Mouse (Mus musculus) myocyte (in vitro differentiated cells): Measurements from ENCODE around the gene Tmem247. TPM values are rescaled to one million over a fixed set of nuclear protein-coding genes. Genes with fewer than 3 reads are reported as not detected.

Experiments used
- H3K27me3 ChIP-seq: one replicate; pipeline ENCODE4 v1.6.1; 2011; ENCODE audit not compliant: control insufficient read depth, insufficient read depth, insufficient read length
- H3K36me3 ChIP-seq: one replicate; pipeline ENCODE4 v1.6.1; 2011; ENCODE audit not compliant: control insufficient read depth, insufficient read depth
- H3K4me2 ChIP-seq: one replicate; pipeline ENCODE4 v1.6.1; 2011; ENCODE audit warnings: low read depth, control low read depth
- H3K4me3 ChIP-seq: one replicate; pipeline ENCODE4 v1.5.1; 2011; ENCODE audit warnings: mild to moderate bottlenecking, control low read depth, moderate library complexity
- H3K79me2 ChIP-seq: one replicate; pipeline ENCODE4 v1.6.1; 2011; ENCODE audit not compliant: control insufficient read depth, insufficient read depth
- H3ac ChIP-seq: one replicate; pipeline ENCODE4 v1.6.1; 2011; ENCODE audit not compliant: control insufficient read depth, insufficient read length
- CEBPB ChIP-seq: IDR thresholded peaks from 2 replicates; pipeline ENCODE4 v1.6.1; 2011; ENCODE audit warnings: mild to moderate bottlenecking, moderate library complexity; ENCODE audit not compliant: poor library complexity, insufficient read depth, severe bottlenecking
- E2F4 ChIP-seq: IDR thresholded peaks from one replicate; pipeline ENCODE4 v1.6.1; 2011; ENCODE audit warnings: mild to moderate bottlenecking, control low read depth, moderate library complexity; ENCODE audit not compliant: insufficient read depth
- MAX ChIP-seq: IDR thresholded peaks from one replicate; pipeline ENCODE4 v1.6.1; 2011; ENCODE audit warnings: low read depth, mild to moderate bottlenecking, control low read depth
- MYOD1 ChIP-seq, 3 experiments: IDR thresholded peaks; one replicate each; pipeline ENCODE4 v1.6.1; 2011; ENCODE audit warnings: control low read depth in 2 of 3, low read depth in 2 of 3, mild to moderate bottlenecking in 2 of 3, moderate library complexity in 1 of 3; ENCODE audit not compliant: insufficient read length in 2 of 3, control insufficient read depth in 1 of 3
- MYOG ChIP-seq, 3 experiments: IDR thresholded peaks; one replicate each; pipeline ENCODE4 v1.6.1; 2011; ENCODE audit warnings: control low read depth in 2 of 3, low read depth in 2 of 3, mild to moderate bottlenecking in 2 of 3; ENCODE audit not compliant: insufficient read length in 2 of 3, control insufficient read depth in 1 of 3, insufficient read depth in 1 of 3
- POLR2A ChIP-seq: IDR thresholded peaks from one replicate; pipeline ENCODE4 v1.6.1; 2011; ENCODE audit warnings: low read depth, mild to moderate bottlenecking, control low read depth, moderate library complexity; ENCODE audit not compliant: insufficient read length
- POLR2AphosphoS2 ChIP-seq: IDR thresholded peaks from one replicate; pipeline ENCODE4 v1.6.1; 2011; ENCODE audit warnings: low read depth, control low read depth; ENCODE audit not compliant: insufficient read length
- REST ChIP-seq: IDR thresholded peaks from one replicate; pipeline ENCODE4 v1.6.1; 2011; ENCODE audit warnings: mild to moderate bottlenecking, control low read depth, moderate library complexity; ENCODE audit not compliant: insufficient read depth, insufficient read length
- SRF ChIP-seq: IDR thresholded peaks from one replicate; pipeline ENCODE4 v1.6.1; 2011; ENCODE audit warnings: low read depth; ENCODE audit not compliant: control insufficient read depth, insufficient read length
- TCF12 ChIP-seq: IDR thresholded peaks from one replicate; pipeline ENCODE4 v1.6.1; 2011; ENCODE audit warnings: mild to moderate bottlenecking, control low read depth; ENCODE audit not compliant: poor library complexity, insufficient read depth, severe bottlenecking
- TCF3 ChIP-seq: IDR thresholded peaks from one replicate; pipeline ENCODE4 v1.6.1; 2011; ENCODE audit warnings: low read depth, control low read depth; ENCODE audit not compliant: insufficient read length
- USF1 ChIP-seq: IDR thresholded peaks from one replicate; pipeline ENCODE4 v1.6.1; 2011; ENCODE audit warnings: low read depth, mild to moderate bottlenecking, control low read depth, moderate library complexity
- polyA plus RNA-seq: library from polyadenylated mRNA; unstranded; fragments of >200 nt; fragmentation: generic; extraction: Trizol; gene quantifications from one replicate; pipeline ENCODE4 v1.2.1, GENCODE M21; 2012; ENCODE audit warnings: missing spikeins

The Tmem247 gene
- polyA plus RNA-seq, 1 experiment, result not detected

GRCm38 (mm10) chr17:86913003-86913607 lies 4.0 kb upstream of the Tmem247 start:
- Histone ChIP-seq H3ac (no peak overlapping the region), H3K27me3 (peaks cover 8% of the 10 kb centered on the region), H3K79me2 (no peaks in the 10 kb centered on the region), H3K4me2 (no peak overlapping the region), H3K4me3 (no peak overlapping the region), H3K36me3 (no peaks in the 10 kb centered on the region)
- TF ChIP-seq REST, result no peak
- TF ChIP-seq TCF3, result no peak
- TF ChIP-seq SRF, result no peak
- no peak for TF ChIP-seq CEBPB
- TF ChIP-seq MYOG (IDR thresholded peaks at IDR 0.05; ENCODE audit: control insufficient read depth in 1 of 3, insufficient read depth in 1 of 3, insufficient read length in 2 of 3, low read depth in 2 of 3), result no peak
- no peak for TF ChIP-seq MAX
- no peak for TF ChIP-seq POLR2A
- no peak for TF ChIP-seq USF1
- TF ChIP-seq MYOD1 (IDR thresholded peaks at IDR 0.05; ENCODE audit: control insufficient read depth in 1 of 3, insufficient read length in 2 of 3, low read depth in 2 of 3), result no peak
- no peak for TF ChIP-seq TCF12
- TF ChIP-seq E2F4, result no peak
- no peak for TF ChIP-seq POLR2AphosphoS2

GRCm38 (mm10) chr17:86915540-86915939 lies 1.6 kb upstream of the Tmem247 start:
- Histone ChIP-seq H3ac (no peak overlapping the region), H3K4me2 (no peak overlapping the region), H3K4me3 (no peak overlapping the region), H3K27me3 (no peaks in the 10 kb centered on the region), H3K36me3 (no peaks in the 10 kb centered on the region), H3K79me2 (no peaks in the 10 kb centered on the region)
- TF ChIP-seq TCF12 (no peak), MYOG (IDR thresholded peaks at IDR 0.05; ENCODE audit: control insufficient read depth in 1 of 3, insufficient read depth in 1 of 3, insufficient read length in 2 of 3, low read depth in 2 of 3) (no peak), E2F4 (no peak), SRF (no peak), TCF3 (no peak), POLR2A (no peak), REST (no peak), USF1 (no peak), CEBPB (no peak)

GRCm38 (mm10) chr17:86918786-86919185 lies 1.6 kb downstream of the Tmem247 start:
- no peak overlapping the region for H3K4me2 ChIP-seq
- no peaks in the 10 kb centered on the region for H3K79me2 ChIP-seq
- H3K36me3 ChIP-seq, result no peaks in the 10 kb centered on the region
- no peak overlapping the region for H3K4me3 ChIP-seq
- no peak for TF ChIP-seq MAX
- no peak for TF ChIP-seq REST
- TF ChIP-seq POLR2AphosphoS2, result no peak
- no peak for TF ChIP-seq MYOG (IDR thresholded peaks at IDR 0.05; ENCODE audit: control insufficient read depth in 1 of 3, insufficient read depth in 1 of 3, insufficient read length in 2 of 3, low read depth in 2 of 3)
- no peak for TF ChIP-seq CEBPB
- TF ChIP-seq TCF12, result no peak
- no peak for TF ChIP-seq E2F4
- no peak for TF ChIP-seq SRF
- no peak for TF ChIP-seq POLR2A
- TF ChIP-seq MYOD1 (IDR thresholded peaks at IDR 0.05; ENCODE audit: control insufficient read depth in 1 of 3, insufficient read length in 2 of 3, low read depth in 2 of 3), result no peak
- no peak for TF ChIP-seq TCF3
- TF ChIP-seq USF1, result no peak
- H3ac ChIP-seq, result no peak overlapping the region
- no peaks in the 10 kb centered on the region for H3K27me3 ChIP-seq

GRCm38 (mm10) chr17:86919729-86920128 lies 2.6 kb downstream of the Tmem247 start:
- no peak overlapping the region for H3K4me2 ChIP-seq
- H3K4me3 ChIP-seq, result no peak overlapping the region
- H3K27me3 ChIP-seq, result peaks cover 3% of the 10 kb centered on the region
- TF ChIP-seq SRF (no peak), MYOG (IDR thresholded peaks at IDR 0.05; ENCODE audit: control insufficient read depth in 1 of 3, insufficient read depth in 1 of 3, insufficient read length in 2 of 3, low read depth in 2 of 3) (no peak), POLR2AphosphoS2 (no peak), TCF12 (no peak), CEBPB (no peak), MYOD1 (IDR thresholded peaks at IDR 0.05; ENCODE audit: control insufficient read depth in 1 of 3, insufficient read length in 2 of 3, low read depth in 2 of 3) (no peak), MAX (no peak), POLR2A (no peak), TCF3 (no peak), E2F4 (no peak), USF1 (no peak)
- no peaks in the 10 kb centered on the region for H3K79me2 ChIP-seq
- no peaks in the 10 kb centered on the region for H3K36me3 ChIP-seq
- H3ac ChIP-seq, result no peak overlapping the region

- Histone ChIP-seq H3K79me2 (no peaks in the 10 kb centered on the region), H3K27me3 (peaks cover 5% of the 10 kb centered on the region), H3K36me3 (no peaks in the 10 kb centered on the region), H3K4me2 (no peak overlapping the region), H3ac (no peak overlapping the region), H3K4me3 (no peak overlapping the region)
- TF ChIP-seq POLR2AphosphoS2 (no peak), MYOD1 (IDR thresholded peaks at IDR 0.05; ENCODE audit: control insufficient read depth in 1 of 3, insufficient read length in 2 of 3, low read depth in 2 of 3) (no peak), USF1 (no peak), MYOG (IDR thresholded peaks at IDR 0.05; ENCODE audit: control insufficient read depth in 1 of 3, insufficient read depth in 1 of 3, insufficient read length in 2 of 3, low read depth in 2 of 3) (no peak), CEBPB (no peak), POLR2A (no peak), REST (no peak), TCF3 (no peak), TCF12 (no peak), MAX (no peak), E2F4 (no peak)
Measured at GRCm38 (mm10) chr17:86924679-86925078, 7.5 kb downstream of the Tmem247 start.
